In genomic region chr1:167004621-167005020, GRCm38 (mm10) we compare ENCODE assay signal across 25 mouse cellular contexts. TPM values are rescaled to one million over a fixed set of nuclear protein-coding genes. Genes with fewer than 3 reads are reported as not detected.
A peak's percentile ranks its signal among the peaks of the same experiment; 100 is the strongest.
DNase-seq lines count a peak whose midpoint lies in the region; ATAC-seq lines count a peak whose summit lies in the region.
"Had no signal": no experiment of that assay in that cellular context is flagged by ENCODE, and none has a peak within 500 bp of the region (broad histone marks: within the 10 kb centered on the region; RNA-seq: fewer than 3 reads in every experiment).

No protein-coding gene starts in this region.

- no peaks in the 10 kb centered on the region for H3K9me3 ChIP-seq in hindbrain, embryonic 12.5 days (replicated peaks)
- no peaks in the 10 kb centered on the region for H3K9me3 ChIP-seq in hindbrain, embryonic 11.5 days (ENCODE audit: control insufficient read depth, low read length)
- no peaks in the 10 kb centered on the region for H3K9me3 ChIP-seq in midbrain, embryonic 13.5 days
- H3K9me3 ChIP-seq in midbrain, embryonic 16.5 days (replicated peaks; ENCODE audit: control insufficient read depth, low read length, poor library complexity, severe bottlenecking) = no peaks in the 10 kb centered on the region
- H3K9me3 ChIP-seq: embryonic facial prominence, embryonic 10.5 days; forebrain, embryonic 10.5 days; limb, embryonic 10.5 days; megakaryocyte, embryonic 14.5 days had no signal

- WGBS in hindbrain, embryonic 12.5 days = 48% methylated on average over 2 of the region's 2 CpGs
- 54% methylated on average over 2 of the region's 2 CpGs for WGBS in hindbrain, embryonic 11.5 days
- 70% methylated on average over 2 of the region's 2 CpGs for WGBS in midbrain, embryonic 13.5 days
- 66% methylated on average over 2 of the region's 2 CpGs for whole genome bisulfite sequencing in midbrain, embryonic 16.5 days

- H3K27me3 ChIP-seq in hindbrain, embryonic 12.5 days = peaks cover 16% of the 10 kb centered on the region; the same call in 1 of the 2 replicates
- peaks cover 4% of the 10 kb centered on the region; the same call in 1 of the 2 replicates for H3K27me3 ChIP-seq in hindbrain, embryonic 11.5 days (ENCODE audit: control insufficient read depth, insufficient read depth, low read length)
- 0 out of 2 replicates have a peak, but pooled peaks cover 3% of the 10 kb centered on the region for H3K27me3 ChIP-seq in midbrain, embryonic 13.5 days
- H3K27me3 ChIP-seq in midbrain, embryonic 16.5 days (ENCODE audit: control insufficient read depth, insufficient read depth, low read depth, low read length) = no peaks in the 10 kb centered on the region

- H3K4me2 ChIP-seq in hindbrain, embryonic 12.5 days (replicated peaks) = 0 out of 2 replicates have a peak overlapping the region, but pooled peaks have one; percentile 6
- H3K4me2 ChIP-seq in hindbrain, embryonic 11.5 days (replicated peaks; ENCODE audit: low read depth, low read length) = no peak overlapping the region
- H3K4me2 ChIP-seq in midbrain, embryonic 13.5 days (replicated peaks) = peak overlapping the region; percentile 29; the same call in 1 of the 2 replicates
- no peak overlapping the region; the same call in 1 of the 2 replicates for H3K4me2 ChIP-seq in midbrain, embryonic 16.5 days (ENCODE audit: low read length)

- H3K27ac ChIP-seq in hindbrain, embryonic 12.5 days = no peak overlapping the region
- no peak overlapping the region for H3K27ac ChIP-seq in hindbrain, embryonic 11.5 days (ENCODE audit: low read depth, low read length)
- no peak overlapping the region for H3K27ac ChIP-seq in midbrain, embryonic 13.5 days
- no peak overlapping the region for H3K27ac ChIP-seq in midbrain, embryonic 16.5 days (ENCODE audit: low read length)
- H3K27ac ChIP-seq: embryonic facial prominence, embryonic 10.5 days; forebrain, embryonic 10.5 days; heart, adult 2 months; limb, embryonic 10.5 days had no signal

- no peak overlapping the region for H3K4me3 ChIP-seq in hindbrain, embryonic 12.5 days
- no peak overlapping the region for H3K4me3 ChIP-seq in hindbrain, embryonic 11.5 days (ENCODE audit: low read depth, low read length)
- no peak overlapping the region for H3K4me3 ChIP-seq in midbrain, embryonic 13.5 days (replicated peaks)
- no peak overlapping the region for H3K4me3 ChIP-seq in midbrain, embryonic 16.5 days (ENCODE audit: low read depth, low read length)
- H3K4me3 ChIP-seq: embryonic facial prominence, embryonic 10.5 days; forebrain, embryonic 10.5 days; heart, adult 2 months; limb, embryonic 10.5 days; megakaryocyte, embryonic 14.5 days; myocyte had no signal

- no peak overlapping the region for H3K9ac ChIP-seq in hindbrain, embryonic 12.5 days
- H3K9ac ChIP-seq in hindbrain, embryonic 11.5 days (ENCODE audit: low read depth, low read length) = no peak overlapping the region
- no peak overlapping the region for H3K9ac ChIP-seq in midbrain, embryonic 13.5 days (replicated peaks)
- H3K9ac ChIP-seq in midbrain, embryonic 16.5 days (ENCODE audit: low read depth, low read length) = no peak overlapping the region
- H3K9ac ChIP-seq: forebrain, postnatal 0 days; liver, postnatal 0 days had no signal

- ATAC-seq in hindbrain, embryonic 12.5 days (ENCODE audit: low FRiP score) = no peak
- ATAC-seq in hindbrain, embryonic 11.5 days (ENCODE audit: low FRiP score) = no peak
- ATAC-seq in midbrain, embryonic 13.5 days = no peak
- no peak for ATAC-seq in midbrain, embryonic 16.5 days
- ATAC-seq in granulocyte monocyte progenitor cell, adult 5-6 weeks (replicated peaks; ENCODE audit: poor library complexity, severe bottlenecking) = peak; percentile 85
- no peak for ATAC-seq in erythroblast, adult 5-6 weeks (replicated peaks; ENCODE audit: low FRiP score, poor library complexity, severe bottlenecking)
- ATAC-seq: CD4-positive, CD25-positive, alpha-beta regulatory T cell, adult 4 months; forebrain, postnatal 0 days; intestine, postnatal 0 days; liver, postnatal 0 days; lung, postnatal 0 days had no signal

- no peaks in the 10 kb centered on the region for H3K36me3 ChIP-seq in hindbrain, embryonic 12.5 days
- H3K36me3 ChIP-seq in hindbrain, embryonic 11.5 days (ENCODE audit: control insufficient read depth, insufficient read depth, low read length) = no peaks in the 10 kb centered on the region
- H3K36me3 ChIP-seq in midbrain, embryonic 13.5 days = no peaks in the 10 kb centered on the region
- no peaks in the 10 kb centered on the region for H3K36me3 ChIP-seq in midbrain, embryonic 16.5 days (ENCODE audit: control insufficient read depth, insufficient read depth, low read length)
- H3K36me3 ChIP-seq: embryonic facial prominence, embryonic 10.5 days; forebrain, embryonic 10.5 days; limb, embryonic 10.5 days had no signal

- no peak for DNase-seq in hindbrain, embryonic 11.5 days (ENCODE audit: low spot score)
- peak; percentile 53 for DNase-seq in yolk sac, embryonic 10.5 days (ENCODE audit: low spot score)
- DNase-seq: adrenal gland, postnatal 25 days; cerebellum, adult 9-11 months; forebrain, postnatal 0 days; gastrocnemius, postnatal 14 days; heart, adult 2 months; kidney, postnatal 4 days; liver; liver, postnatal 0 days; thymus, adult 18-20 months; thymus, postnatal 36 days had no signal

- H3K4me1 ChIP-seq in hindbrain, embryonic 12.5 days = peaks cover 38% of the 10 kb centered on the region
- no peaks in the 10 kb centered on the region; the same call in none of the 2 replicates for H3K4me1 ChIP-seq in hindbrain, embryonic 11.5 days (replicated peaks; ENCODE audit: control insufficient read depth, insufficient read depth, low read length)
- H3K4me1 ChIP-seq in midbrain, embryonic 13.5 days (replicated peaks) = peaks cover 60% of the 10 kb centered on the region
- peaks cover 23% of the 10 kb centered on the region for H3K4me1 ChIP-seq in midbrain, embryonic 16.5 days (ENCODE audit: control insufficient read depth, insufficient read depth, low read length)

RNA-seq across cellular contexts. Expression of gene Fam78b, which starts 3.4 kb away (rescaled TPM):
- 11.6 and 13.8 TPM in 2 replicates for polyA plus RNA-seq in hindbrain, embryonic 12.5 days (2016; fragmentation: Nextera tagmentation; extraction: Ambion mirVana)
- polyA plus RNA-seq in hindbrain, embryonic 11.5 days (2014; fragmentation: Nextera tagmentation; extraction: Ambion mirVana) = 9.3 and 11.0 TPM in 2 replicates
- 8.2 and 9.1 TPM in 2 replicates for polyA plus RNA-seq in midbrain, embryonic 13.5 days (2015; fragmentation: Nextera tagmentation; extraction: Ambion mirVana)
- 7.2 and 10.1 TPM in 2 replicates for polyA plus RNA-seq in midbrain, embryonic 16.5 days (2015; fragmentation: Nextera tagmentation; extraction: Ambion mirVana)
- total RNA-seq in granulocyte monocyte progenitor cell, adult 5-6 weeks (2014; fragmentation: Nextera tagmentation) = 1.9 TPM in 1 of 2 replicates, not detected in the other
- not detected in 2 replicates for total RNA-seq in granulocyte monocyte progenitor cell, adult 5-6 weeks (2017)
- total RNA-seq in erythroblast, adult 5-6 weeks (2015; ENCODE audit: low replicate concordance) = 0.63 TPM in 1 of 2 replicates, not detected in the other
- 0.42 TPM in 1 of 2 replicates, not detected in the other for total RNA-seq in erythroblast, adult 5-6 weeks (2017; ENCODE audit: low replicate concordance)

Comparison
In these comparisons a context has a peak if more than half of its experiments do, and no peak if none do; other contexts are left out.
1. H3K4me2 ChIP-seq: peak in hindbrain, embryonic 12.5 days (single experiment) and midbrain, embryonic 13.5 days (single experiment); none in hindbrain, embryonic 11.5 days (single experiment) and midbrain, embryonic 16.5 days (single experiment).